In genomic region chr15:97004525-97004867, GRCm38 (mm10) we compare ENCODE assay signal across 13 mouse cellular contexts. TPM values are rescaled to one million over a fixed set of nuclear protein-coding genes. Genes with fewer than 3 reads are reported as not detected.
DNase-seq lines count a peak whose midpoint lies in the region; ATAC-seq and TF ChIP-seq lines count a peak whose summit lies in the region.
"Had no signal": no experiment of that assay in that cellular context is flagged by ENCODE, and none has a peak within 500 bp of the region (broad histone marks: within the 10 kb centered on the region; RNA-seq: fewer than 3 reads in every experiment).

No protein-coding gene starts in this region.

- no peak for TF ChIP-seq EP300 in heart, adult 2 months (IDR thresholded peaks at IDR 0.05; ENCODE audit: insufficient read depth, low read depth, low read length)

- H3K9ac ChIP-seq in heart, adult 2 months (ENCODE audit: low read depth, low read length): peak overlapping the region; percentile 9; the same call in 1 of the 2 replicates
- no peak overlapping the region for H3K9ac ChIP-seq in liver, adult 2 months (ENCODE audit: low read depth, low read length)
- no peak overlapping the region for H3K9ac ChIP-seq in liver, embryonic 11.5 days (ENCODE audit: low read depth, low read length)
- no peak overlapping the region for H3K9ac ChIP-seq in embryonic facial prominence, embryonic 12.5 days
- H3K9ac ChIP-seq in limb, embryonic 12.5 days (replicated peaks): no peak overlapping the region
- H3K9ac ChIP-seq: liver, embryonic 15.5 days; midbrain, embryonic 12.5 days had no signal

- H3K27me3 ChIP-seq in heart, adult 2 months (ENCODE audit: control insufficient read depth, insufficient read depth, low read length): no peaks in the 10 kb centered on the region
- H3K27me3 ChIP-seq in liver, adult 2 months (ENCODE audit: control insufficient read depth, insufficient read depth, low read length): no peaks in the 10 kb centered on the region
- H3K27me3 ChIP-seq in liver, embryonic 11.5 days (replicated peaks; ENCODE audit: control insufficient read depth, insufficient read depth, low read length): no peaks in the 10 kb centered on the region
- no peaks in the 10 kb centered on the region for H3K27me3 ChIP-seq in embryonic facial prominence, embryonic 12.5 days
- no peaks in the 10 kb centered on the region for H3K27me3 ChIP-seq in limb, embryonic 12.5 days
- H3K27me3 ChIP-seq: liver, embryonic 15.5 days; midbrain, embryonic 12.5 days had no signal

- H3K9me3 ChIP-seq in liver, embryonic 11.5 days (ENCODE audit: control insufficient read depth, low read length): no peaks in the 10 kb centered on the region
- no peaks in the 10 kb centered on the region for H3K9me3 ChIP-seq in embryonic facial prominence, embryonic 12.5 days
- no peaks in the 10 kb centered on the region for H3K9me3 ChIP-seq in limb, embryonic 12.5 days
- H3K9me3 ChIP-seq: liver, embryonic 15.5 days; midbrain, embryonic 12.5 days had no signal

- intact Hi-C loops in heart, adult 2 months (cut with DNase I): no loop called here
- intact Hi-C loops in heart, postnatal 36 days (cut with DNase I): loop anchor here (5.0 kb wide), 1 partner anchor 98 kb away; no protein-coding TSS in a partner anchor

- no peak for DNase-seq in heart, adult 2 months
- no peak for DNase-seq in heart, postnatal 36 days
- DNase-seq in liver, adult 2 months (ENCODE audit: extremely low read depth, low read depth, low spot score): peak; percentile 99
- DNase-seq in liver, embryonic 11.5 days (ENCODE audit: low spot score): no peak
- no peak for DNase-seq in urinary bladder, adult 18-20 months (ENCODE audit: low spot score in 2 of 2)
- no peak for DNase-seq in frontal cortex, adult 2 months (ENCODE audit: extremely low spot score in 1 of 2, low spot score in 1 of 2)
- DNase-seq: adrenal gland, adult 2 months had no signal

- H3K4me2 ChIP-seq in liver, embryonic 11.5 days: no peak overlapping the region
- no peak overlapping the region for H3K4me2 ChIP-seq in embryonic facial prominence, embryonic 12.5 days (replicated peaks)
- H3K4me2 ChIP-seq in limb, embryonic 12.5 days: no peak overlapping the region
- H3K4me2 ChIP-seq: liver, embryonic 15.5 days; midbrain, embryonic 12.5 days had no signal

- H3K4me1 ChIP-seq in heart, adult 2 months (ENCODE audit: control insufficient read depth, insufficient read depth, low read length): peaks cover 4% of the 10 kb centered on the region
- H3K4me1 ChIP-seq in liver, adult 2 months (ENCODE audit: control insufficient read depth, insufficient read depth, low read length): peaks cover 20% of the 10 kb centered on the region
- peaks cover 28% of the 10 kb centered on the region for H3K4me1 ChIP-seq in liver, embryonic 11.5 days (replicated peaks; ENCODE audit: control insufficient read depth, insufficient read depth, low read length)
- peaks cover 42% of the 10 kb centered on the region for H3K4me1 ChIP-seq in embryonic facial prominence, embryonic 12.5 days
- peaks cover 50% of the 10 kb centered on the region for H3K4me1 ChIP-seq in limb, embryonic 12.5 days (replicated peaks)
- H3K4me1 ChIP-seq: midbrain, embryonic 12.5 days had no signal

- TF ChIP-seq POLR2A in heart, adult 2 months (IDR thresholded peaks at IDR 0.05; ENCODE audit: insufficient read depth, low read depth, low read length): no peak
- TF ChIP-seq POLR2A in liver, adult 2 months (IDR thresholded peaks at IDR 0.05; ENCODE audit: extremely low read depth, insufficient read depth, low read length): no peak

- H3K36me3 ChIP-seq in heart, adult 2 months (ENCODE audit: control insufficient read depth, insufficient read depth, low read length): no peaks in the 10 kb centered on the region; the same call in none of the 2 replicates
- peaks cover 82% of the 10 kb centered on the region for H3K36me3 ChIP-seq in liver, adult 2 months (ENCODE audit: control insufficient read depth, insufficient read depth, low read length)
- 0 out of 2 replicates have a peak, but pooled peaks cover 2% of the 10 kb centered on the region for H3K36me3 ChIP-seq in liver, embryonic 11.5 days (ENCODE audit: control insufficient read depth, insufficient read depth, low read length)
- peaks cover 9% of the 10 kb centered on the region; the same call in 1 of the 2 replicates for H3K36me3 ChIP-seq in embryonic facial prominence, embryonic 12.5 days
- H3K36me3 ChIP-seq in limb, embryonic 12.5 days: peaks cover 28% of the 10 kb centered on the region; the same call in 1 of the 2 replicates
- H3K36me3 ChIP-seq: midbrain, embryonic 12.5 days had no signal

- TF ChIP-seq CTCF in heart, adult 2 months (IDR thresholded peaks at IDR 0.05): no peak
- TF ChIP-seq CTCF in liver, adult 2 months (IDR thresholded peaks at IDR 0.05; ENCODE audit: low read depth, low read length): no peak

- peak overlapping the region; percentile 81 for H3K27ac ChIP-seq in heart, adult 2 months
- H3K27ac ChIP-seq in liver, adult 2 months (replicated peaks; ENCODE audit: insufficient read depth, low read depth, low read length): peak overlapping the region; percentile 72; the same call in 1 of the 2 replicates
- no peak overlapping the region for H3K27ac ChIP-seq in liver, embryonic 11.5 days (ENCODE audit: low read depth, low read length)
- H3K27ac ChIP-seq in embryonic facial prominence, embryonic 12.5 days: 0 out of 2 replicates have a peak overlapping the region, but pooled peaks have one; percentile 0
- H3K27ac ChIP-seq in limb, embryonic 12.5 days: peak overlapping the region; percentile 51; the same call in 1 of the 2 replicates
- H3K27ac ChIP-seq: left cerebral cortex, adult 2 months; liver, embryonic 15.5 days; midbrain, embryonic 12.5 days had no signal

- H3K4me3 ChIP-seq in heart, adult 2 months: no peak overlapping the region
- no peak overlapping the region for H3K4me3 ChIP-seq in liver, adult 2 months (ENCODE audit: insufficient read depth, low read depth, low read length)
- H3K4me3 ChIP-seq in liver, embryonic 11.5 days (ENCODE audit: low read depth, low read length): no peak overlapping the region
- H3K4me3 ChIP-seq in embryonic facial prominence, embryonic 12.5 days: no peak overlapping the region
- no peak overlapping the region for H3K4me3 ChIP-seq in limb, embryonic 12.5 days (replicated peaks)
- H3K4me3 ChIP-seq: left cerebral cortex, adult 2 months; liver, embryonic 15.5 days; midbrain, embryonic 12.5 days had no signal

- ATAC-seq in liver, embryonic 11.5 days (replicated peaks; ENCODE audit: low FRiP score): no peak
- ATAC-seq in embryonic facial prominence, embryonic 12.5 days (ENCODE audit: insufficient number of reproducible peaks, insufficient read depth, low FRiP score, low TSS enrichment): no peak
- no peak for ATAC-seq in limb, embryonic 12.5 days (ENCODE audit: insufficient number of reproducible peaks, insufficient read depth, low FRiP score, low TSS enrichment, low read depth)

- 41% methylated on average over 7 of the region's 7 CpGs for WGBS in heart, adult 2 months
- WGBS in liver, adult 2 months: 17% methylated on average over 7 of the region's 7 CpGs
- WGBS in liver, embryonic 11.5 days: 85% methylated on average over 7 of the region's 7 CpGs
- WGBS in embryonic facial prominence, embryonic 12.5 days: 73% methylated on average over 7 of the region's 7 CpGs
- 81% methylated on average over 7 of the region's 7 CpGs for WGBS in limb, embryonic 12.5 days

- H3K79me2 ChIP-seq in heart, adult 2 months (replicated peaks; ENCODE audit: control insufficient read depth, insufficient read depth, low read length): no peaks in the 10 kb centered on the region
- H3K79me2 ChIP-seq in liver, adult 2 months (ENCODE audit: control insufficient read depth, insufficient read depth, low read length): no peaks in the 10 kb centered on the region

RNA-seq across cellular contexts. Expression of gene Slc38a4, which starts 51.3 kb away (rescaled TPM):
- total RNA-seq in heart, adult 2 months (2021): 1 to 10 TPM; 5.4 to 6.0 TPM
- polyA plus RNA-seq in heart, adult 2 months (2012; rRNA removed): 7.8 and 12.9 TPM in 2 replicates
- 10 to 100 TPM; 10.1 TPM for total RNA-seq in heart, postnatal 36 days (2021)
- total RNA-seq in liver, adult 2 months (2014; rRNA removed): 1,197 and 1,621 TPM in 2 replicates
- polyA plus RNA-seq in liver, adult 2 months (2012; rRNA removed): 659 and 663 TPM in 2 replicates
- 74.8 and 84.2 TPM in 2 replicates for polyA plus RNA-seq in liver, embryonic 11.5 days (2014; fragmentation: Nextera tagmentation; extraction: Ambion mirVana)
- 54.0 and 60.1 TPM in 2 replicates for polyA plus RNA-seq in embryonic facial prominence, embryonic 12.5 days (2016; fragmentation: Nextera tagmentation; extraction: Ambion mirVana)
- polyA plus RNA-seq in limb, embryonic 12.5 days (2016; fragmentation: Nextera tagmentation; extraction: Ambion mirVana): 57.7 and 66.8 TPM in 2 replicates
- 1.3 and 1.8 TPM in 2 replicates for polyA plus RNA-seq in frontal cortex, adult 2 months (2012; rRNA removed)
- total RNA-seq: common myeloid progenitor, adult 5-6 weeks had no signal
